Mouse (Mus musculus) cortical plate, adult 2 months (tissue): Measurements from ENCODE around the gene Ice1.

Experiments used
- CTCF ChIP-seq: fragments of 200-500 bp; IDR thresholded peaks from 2 replicates; pipeline ENCODE4 v1.5.1; 2011; ENCODE audit warnings: mild to moderate bottlenecking, control low read depth, low read length; ENCODE audit not compliant: insufficient read depth; ENCODE audit errors: extremely low read depth
- POLR2A ChIP-seq: fragments of 200-500 bp; IDR thresholded peaks from 2 replicates; pipeline ENCODE4 v1.6.1; 2011; ENCODE audit warnings: mild to moderate bottlenecking, low read length, control low read depth; ENCODE audit not compliant: insufficient read depth; ENCODE audit errors: extremely low read depth

DNA sequence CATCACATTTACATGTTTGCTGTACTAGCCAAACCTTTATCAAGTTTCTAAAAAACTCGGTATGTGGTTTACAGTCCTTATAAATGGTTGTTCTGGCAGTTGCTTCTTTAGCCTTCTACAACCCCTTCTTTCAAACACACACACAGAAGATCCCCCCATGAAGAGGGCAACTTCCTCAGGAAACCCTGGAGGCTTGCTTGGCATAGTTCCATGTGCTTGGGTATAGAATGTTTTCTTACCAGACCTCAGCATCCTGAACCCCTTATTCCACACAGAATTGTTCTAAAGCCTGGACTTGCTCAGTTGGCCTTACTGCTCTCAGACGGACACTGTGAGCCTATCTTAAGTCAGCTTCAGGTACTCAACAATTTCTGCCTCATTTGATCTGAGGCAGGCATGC is 24.6 kb downstream of the Ice1 start:
- TF ChIP-seq CTCF (no peak), POLR2A (no peak)
